Mouse (Mus musculus) ovary, adult 18-20 months (tissue): ENCODE results near the gene Gm42372.

Source experiments
- DNase-seq: peaks from one replicate; pipeline ENCODE4 v3.0.0; 2022; ENCODE audit warnings: low spot score, mixed read lengths

Gene Gm42372

GRCm38 (mm10) chr7:17030239-17030638 lies 47.4 kb downstream of the Gm42372 start:
- no peak for DNase-seq
